Mouse (Mus musculus): Measurements from ENCODE around the gene Oas1d.

GRCm38 (mm10) chr5:120908196-120908920 lies 6.0 kb upstream of the Oas1d start:
- TF ChIP-seq POLR2A (IDR thresholded peaks at IDR 0.05; ENCODE audit: insufficient read depth, low read depth, low read length) (no peak), CTCF (IDR thresholded peaks at IDR 0.05) (no peak)
